9 mouse cellular contexts compared by ENCODE assay signal in the genomic region with DNA sequence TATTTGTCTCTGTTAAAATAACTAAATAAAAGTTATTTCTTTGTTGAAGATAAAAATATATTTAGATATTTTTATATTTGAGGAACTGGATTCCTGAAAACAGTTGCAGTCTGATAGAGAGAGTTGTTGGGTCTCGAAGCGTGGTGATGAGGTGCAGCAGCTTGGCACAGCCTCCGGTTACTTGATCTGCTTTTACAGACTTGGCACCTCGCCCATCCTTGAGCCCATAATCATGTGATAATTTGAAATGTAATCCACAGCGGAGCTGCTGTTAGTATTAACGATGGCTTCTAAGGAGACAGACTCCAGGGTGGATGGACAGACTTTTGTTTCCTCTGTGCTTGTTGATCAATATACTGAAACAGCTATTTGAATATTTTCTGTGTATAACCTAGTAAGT. TPM values are rescaled to one million over a fixed set of nuclear protein-coding genes. Genes with fewer than 3 reads are reported as not detected.
DNase-seq lines count a peak whose midpoint lies in the region; ATAC-seq lines count a peak whose summit lies in the region.
"Had no signal": no experiment of that assay in that cellular context is flagged by ENCODE, and none has a peak within 500 bp of the region (broad histone marks: within the 10 kb centered on the region; RNA-seq: fewer than 3 reads in every experiment).

No protein-coding gene starts in this region.

- H3K9ac ChIP-seq in intestine, embryonic 15.5 days: no peak overlapping the region
- H3K9ac ChIP-seq in lung, embryonic 15.5 days: no peak overlapping the region
- H3K9ac ChIP-seq: liver, embryonic 15.5 days had no signal

- peak; percentile 72 for ATAC-seq in intestine, embryonic 15.5 days
- ATAC-seq in lung, embryonic 15.5 days (ENCODE audit: borderline replicate concordance, extremely low read depth, low FRiP score, low TSS enrichment): peak; percentile 81; the same call in 1 of the 2 replicates

- no peaks in the 10 kb centered on the region for H3K9me3 ChIP-seq in intestine, embryonic 15.5 days
- no peaks in the 10 kb centered on the region for H3K9me3 ChIP-seq in lung, embryonic 15.5 days
- H3K9me3 ChIP-seq: liver, embryonic 15.5 days had no signal

- H3K4me2 ChIP-seq in intestine, embryonic 15.5 days (replicated peaks): no peak overlapping the region
- H3K4me2 ChIP-seq in lung, embryonic 15.5 days: no peak overlapping the region
- H3K4me2 ChIP-seq: liver, embryonic 15.5 days had no signal

- no peak overlapping the region for H3K4me3 ChIP-seq in intestine, embryonic 15.5 days (replicated peaks)
- no peak overlapping the region for H3K4me3 ChIP-seq in lung, embryonic 15.5 days
- H3K4me3 ChIP-seq: liver, embryonic 15.5 days had no signal

- no peaks in the 10 kb centered on the region for H3K27me3 ChIP-seq in intestine, embryonic 15.5 days (replicated peaks)
- no peaks in the 10 kb centered on the region for H3K27me3 ChIP-seq in lung, embryonic 15.5 days
- H3K27me3 ChIP-seq: liver, embryonic 15.5 days had no signal

- H3K27ac ChIP-seq in intestine, embryonic 15.5 days: no peak overlapping the region
- no peak overlapping the region for H3K27ac ChIP-seq in lung, embryonic 15.5 days
- H3K27ac ChIP-seq: liver, embryonic 15.5 days had no signal

- H3K4me1 ChIP-seq in intestine, embryonic 15.5 days (replicated peaks): peaks cover 12% of the 10 kb centered on the region
- H3K4me1 ChIP-seq in lung, embryonic 15.5 days: peaks cover 41% of the 10 kb centered on the region

- 0 out of 2 replicates have a peak, but pooled peaks cover 2% of the 10 kb centered on the region for H3K36me3 ChIP-seq in intestine, embryonic 15.5 days
- H3K36me3 ChIP-seq in lung, embryonic 15.5 days: no peaks in the 10 kb centered on the region
- H3K36me3 ChIP-seq: liver, embryonic 15.5 days had no signal

- 13% methylated on average over 6 of the region's 6 CpGs for WGBS in intestine, embryonic 15.5 days
- WGBS in lung, embryonic 15.5 days: 8% methylated on average over 6 of the region's 6 CpGs

- peak; percentile 43 to 56 for DNase-seq in right cerebral cortex, adult 2 months (ENCODE audit: low spot score in 2 of 2)
- DNase-seq in right cerebral cortex, postnatal 25 days: no peak
- DNase-seq in cerebellum, adult 11 months: peak; percentile 59
- peak; percentile 73 for DNase-seq in gastrocnemius, postnatal 10 days
- DNase-seq in skeletal muscle tissue, adult 2 months (ENCODE audit: low read depth, low spot score): peak; percentile 87
- DNase-seq in spleen, adult 12 weeks (ENCODE audit: low spot score): no peak

RNA-seq across cellular contexts. Expression of a gene that starts 35.3 kb away (rescaled TPM):
- total RNA-seq in gastrocnemius, postnatal 10 days (2021): 10 to 100 TPM; 44.7 to 46.3 TPM
- 10.1 TPM in 2 replicates for polyA plus RNA-seq in intestine, embryonic 15.5 days (2015; fragmentation: Nextera tagmentation; extraction: Ambion mirVana)
- polyA plus RNA-seq in lung, embryonic 15.5 days (2015; fragmentation: Nextera tagmentation; extraction: Ambion mirVana): 8.3 and 10.2 TPM in 2 replicates

RNA-seq across cellular contexts. Expression of a gene that starts 53.0 kb away (rescaled TPM):
- total RNA-seq in gastrocnemius, postnatal 10 days (2021): 10 to 100 TPM; 42.2 to 45.2 TPM
- 72.6 and 76.1 TPM in 2 replicates for polyA plus RNA-seq in intestine, embryonic 15.5 days (2015; fragmentation: Nextera tagmentation; extraction: Ambion mirVana)
- 65.6 and 66.1 TPM in 2 replicates for polyA plus RNA-seq in lung, embryonic 15.5 days (2015; fragmentation: Nextera tagmentation; extraction: Ambion mirVana)

Comparison
In these comparisons a context has a peak if more than half of its experiments do, and no peak if none do; other contexts are left out.
1. DNase-seq: peak in right cerebral cortex, adult 2 months (2 of 2), cerebellum, adult 11 months (single experiment), gastrocnemius, postnatal 10 days (single experiment) and skeletal muscle tissue, adult 2 months (single experiment); none in right cerebral cortex, postnatal 25 days (single experiment) and spleen, adult 12 weeks (single experiment).